Mouse (Mus musculus) testis, adult 2 months (tissue): Measurements from ENCODE around the gene Cd40.

Source experiments
- CTCF ChIP-seq: fragments of 200-500 bp; IDR thresholded peaks from 2 replicates; pipeline ENCODE4 v1.5.1; 2012; ENCODE audit warnings: low read depth, mild to moderate bottlenecking, inconsistent platforms, low read length, moderate library complexity; ENCODE audit not compliant: control insufficient read depth, insufficient read depth, insufficient replicate concordance
- POLR2A ChIP-seq: fragments of 200-500 bp; IDR thresholded peaks from 2 replicates; pipeline ENCODE4 v1.6.1; 2012; ENCODE audit warnings: low read depth, mild to moderate bottlenecking, inconsistent platforms, low read length, moderate library complexity; ENCODE audit not compliant: control insufficient read depth

DNA sequence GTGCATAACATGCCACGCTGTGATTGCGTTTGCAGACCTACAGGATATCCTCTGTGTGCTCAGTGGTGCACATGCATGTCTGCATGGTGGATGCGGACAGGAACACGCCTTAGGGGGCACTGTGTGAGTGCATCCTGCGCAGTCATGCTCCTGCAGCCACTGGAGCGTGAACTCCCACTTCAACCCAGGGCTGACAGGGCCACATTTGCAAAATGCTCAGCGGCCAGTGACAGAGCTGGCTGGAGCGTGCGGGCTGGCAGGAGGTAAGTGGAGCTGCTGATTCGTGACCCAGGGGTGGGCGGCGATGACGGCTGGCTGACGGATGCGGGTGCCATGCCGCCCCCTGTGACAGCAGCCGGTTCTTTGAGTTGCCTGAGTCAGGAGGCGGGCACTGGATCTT lies 51.2 kb downstream of the Cd40 start:
- TF ChIP-seq CTCF (no peak), POLR2A (no peak)
